In genomic region chr11:101230061-101230511, GRCm38 (mm10) we compare ENCODE assay signal across 8 mouse cellular contexts. TPM values are rescaled to one million over a fixed set of nuclear protein-coding genes. Genes with fewer than 3 reads are reported as not detected.
DNase-seq lines count a peak whose midpoint lies in the region; ATAC-seq and TF ChIP-seq lines count a peak whose summit lies in the region.

No protein-coding gene starts in this region.

- DNase-seq in kidney, adult 11 months: no peak
- DNase-seq in hindbrain, embryonic 10.5 days (ENCODE audit: low spot score): no peak
- no peak for DNase-seq in liver, postnatal 0 days
- DNase-seq in thymus, postnatal 14 days: no peak
- no peak for DNase-seq in right cerebral cortex, postnatal 14 days
- no peak for DNase-seq in T-cell, adult 2 months (ENCODE audit: low spot score)

- no peak for TF ChIP-seq CTCF in liver, postnatal 0 days (IDR thresholded peaks at IDR 0.05; ENCODE audit: low read depth)

- no peak for TF ChIP-seq EP300 in liver, postnatal 0 days (IDR thresholded peaks at IDR 0.05; ENCODE audit: low read depth)

- 19% methylated on average over 2 of the region's 2 CpGs for WGBS in kidney, embryonic 16.5 days
- 26% methylated on average over 2 of the region's 2 CpGs for WGBS in forebrain, embryonic 16.5 days
- 25% methylated on average over 2 of the region's 2 CpGs for WGBS in hindbrain, embryonic 10.5 days
- 45% methylated on average over 2 of the region's 2 CpGs for WGBS in liver, postnatal 0 days (ENCODE audit: insufficient replicate concordance)

- H3K4me1 ChIP-seq in kidney, embryonic 16.5 days (ENCODE audit: insufficient read depth, low read length): peaks cover 51% of the 10 kb centered on the region
- H3K4me1 ChIP-seq in forebrain, embryonic 16.5 days (replicated peaks; ENCODE audit: control insufficient read depth, insufficient read depth, low read length): peaks cover 26% of the 10 kb centered on the region
- peaks cover 48% of the 10 kb centered on the region for H3K4me1 ChIP-seq in hindbrain, embryonic 10.5 days (replicated peaks)
- peaks cover 12% of the 10 kb centered on the region for H3K4me1 ChIP-seq in liver, postnatal 0 days (ENCODE audit: insufficient read depth)

- H3K36me3 ChIP-seq in kidney, embryonic 16.5 days (ENCODE audit: insufficient read depth, low read length): no peaks in the 10 kb centered on the region
- H3K36me3 ChIP-seq in forebrain, embryonic 16.5 days (ENCODE audit: control insufficient read depth, insufficient read depth): no peaks in the 10 kb centered on the region
- H3K36me3 ChIP-seq in hindbrain, embryonic 10.5 days: no peaks in the 10 kb centered on the region
- no peaks in the 10 kb centered on the region for H3K36me3 ChIP-seq in liver, postnatal 0 days (replicated peaks; ENCODE audit: insufficient read depth, low read length)

- H3K4me3 ChIP-seq in kidney, embryonic 16.5 days (ENCODE audit: low read length): no peak overlapping the region
- H3K4me3 ChIP-seq in forebrain, embryonic 16.5 days (replicated peaks; ENCODE audit: low read length): no peak overlapping the region
- H3K4me3 ChIP-seq in hindbrain, embryonic 10.5 days: 0 out of 2 replicates have a peak overlapping the region, but pooled peaks have one; percentile 13
- H3K4me3 ChIP-seq in liver, postnatal 0 days (ENCODE audit: low read depth, low read length): no peak overlapping the region

- H3K27ac ChIP-seq in kidney, embryonic 16.5 days (ENCODE audit: low read length): peak overlapping the region; percentile 99
- H3K27ac ChIP-seq in forebrain, embryonic 16.5 days (ENCODE audit: low read length): peak overlapping the region; percentile 37
- H3K27ac ChIP-seq in hindbrain, embryonic 10.5 days: peak overlapping the region; percentile 86
- 0 out of 2 replicates have a peak overlapping the region, but pooled peaks have one; percentile 51 for H3K27ac ChIP-seq in liver, postnatal 0 days (ENCODE audit: low read depth)

- H3K9me3 ChIP-seq in kidney, embryonic 16.5 days (ENCODE audit: low read length): no peaks in the 10 kb centered on the region
- no peaks in the 10 kb centered on the region for H3K9me3 ChIP-seq in forebrain, embryonic 16.5 days (ENCODE audit: control insufficient read depth, low read length)
- no peaks in the 10 kb centered on the region for H3K9me3 ChIP-seq in hindbrain, embryonic 10.5 days
- no peaks in the 10 kb centered on the region for H3K9me3 ChIP-seq in liver, postnatal 0 days (ENCODE audit: low read length)

- H3K27me3 ChIP-seq in kidney, embryonic 16.5 days (ENCODE audit: insufficient read depth, low read length): no peaks in the 10 kb centered on the region
- no peaks in the 10 kb centered on the region for H3K27me3 ChIP-seq in forebrain, embryonic 16.5 days (replicated peaks; ENCODE audit: control insufficient read depth, insufficient read depth, low read length)
- H3K27me3 ChIP-seq in hindbrain, embryonic 10.5 days (ENCODE audit: insufficient read depth, poor library complexity, severe bottlenecking): peaks cover 9% of the 10 kb centered on the region; the same call in 1 of the 2 replicates
- H3K27me3 ChIP-seq in liver, postnatal 0 days (ENCODE audit: insufficient read depth, low read length): 0 out of 2 replicates have a peak, but pooled peaks cover 4% of the 10 kb centered on the region

- ATAC-seq in kidney, embryonic 16.5 days (ENCODE audit: low FRiP score, low TSS enrichment): no peak
- no peak for ATAC-seq in forebrain, embryonic 16.5 days
- ATAC-seq in liver, postnatal 0 days: no peak

- H3K9ac ChIP-seq in kidney, embryonic 16.5 days (replicated peaks; ENCODE audit: low read length): no peak overlapping the region
- no peak overlapping the region for H3K9ac ChIP-seq in forebrain, embryonic 16.5 days (replicated peaks; ENCODE audit: low read depth, low read length)
- H3K9ac ChIP-seq in liver, postnatal 0 days (replicated peaks): no peak overlapping the region

- H3K4me2 ChIP-seq in kidney, embryonic 16.5 days (replicated peaks; ENCODE audit: low read depth, low read length): peak overlapping the region; percentile 53
- no peak overlapping the region; the same call in 1 of the 2 replicates for H3K4me2 ChIP-seq in forebrain, embryonic 16.5 days (ENCODE audit: low read length)
- H3K4me2 ChIP-seq in liver, postnatal 0 days (ENCODE audit: low read depth, low read length): no peak overlapping the region

RNA-seq across cellular contexts. Expression of gene Ezh1, which starts 3.8 kb away (rescaled TPM):
- polyA plus RNA-seq in kidney, embryonic 16.5 days (2015; fragmentation: Nextera tagmentation; extraction: Ambion mirVana): 25.1 and 29.5 TPM in 2 replicates
- 24.8 and 27.0 TPM in 2 replicates for polyA plus RNA-seq in forebrain, embryonic 16.5 days (2015; fragmentation: Nextera tagmentation; extraction: Ambion mirVana)
- polyA plus RNA-seq in hindbrain, embryonic 10.5 days (2016; fragmentation: Nextera tagmentation; extraction: Ambion mirVana): 13.1 TPM in 2 replicates
- polyA plus RNA-seq in liver, postnatal 0 days (2015; fragmentation: Nextera tagmentation; extraction: Ambion mirVana): 4.2 and 5.0 TPM in 2 replicates

RNA-seq across cellular contexts. Expression of gene Ramp2, which starts 15.7 kb away (rescaled TPM):
- 246 and 270 TPM in 2 replicates for polyA plus RNA-seq in kidney, embryonic 16.5 days (2015; fragmentation: Nextera tagmentation; extraction: Ambion mirVana)
- 67.4 and 72.0 TPM in 2 replicates for polyA plus RNA-seq in forebrain, embryonic 16.5 days (2015; fragmentation: Nextera tagmentation; extraction: Ambion mirVana)
- polyA plus RNA-seq in hindbrain, embryonic 10.5 days (2016; fragmentation: Nextera tagmentation; extraction: Ambion mirVana): 63.9 and 72.3 TPM in 2 replicates
- polyA plus RNA-seq in liver, postnatal 0 days (2015; fragmentation: Nextera tagmentation; extraction: Ambion mirVana): 34.8 and 38.4 TPM in 2 replicates

RNA-seq across cellular contexts. Expression of gene Vps25, which starts 23.4 kb away (rescaled TPM):
- 154 TPM in 2 replicates for polyA plus RNA-seq in kidney, embryonic 16.5 days (2015; fragmentation: Nextera tagmentation; extraction: Ambion mirVana)
- polyA plus RNA-seq in forebrain, embryonic 16.5 days (2015; fragmentation: Nextera tagmentation; extraction: Ambion mirVana): 91.1 and 93.3 TPM in 2 replicates
- 135 TPM in 2 replicates for polyA plus RNA-seq in hindbrain, embryonic 10.5 days (2016; fragmentation: Nextera tagmentation; extraction: Ambion mirVana)
- 75.9 and 81.1 TPM in 2 replicates for polyA plus RNA-seq in liver, postnatal 0 days (2015; fragmentation: Nextera tagmentation; extraction: Ambion mirVana)

RNA-seq across cellular contexts. Expression of gene Wnk4, which starts 30.3 kb away (rescaled TPM):
- 30.5 and 39.5 TPM in 2 replicates for polyA plus RNA-seq in kidney, embryonic 16.5 days (2015; fragmentation: Nextera tagmentation; extraction: Ambion mirVana)
- 5.8 and 6.2 TPM in 2 replicates for polyA plus RNA-seq in forebrain, embryonic 16.5 days (2015; fragmentation: Nextera tagmentation; extraction: Ambion mirVana)
- 6.7 and 7.6 TPM in 2 replicates for polyA plus RNA-seq in hindbrain, embryonic 10.5 days (2016; fragmentation: Nextera tagmentation; extraction: Ambion mirVana)
- polyA plus RNA-seq in liver, postnatal 0 days (2015; fragmentation: Nextera tagmentation; extraction: Ambion mirVana): 1.6 and 2.2 TPM in 2 replicates

RNA-seq across cellular contexts. Expression of gene Cntd1, which starts 48.7 kb away (rescaled TPM):
- polyA plus RNA-seq in kidney, embryonic 16.5 days (2015; fragmentation: Nextera tagmentation; extraction: Ambion mirVana): 1.7 and 3.2 TPM in 2 replicates
- polyA plus RNA-seq in forebrain, embryonic 16.5 days (2015; fragmentation: Nextera tagmentation; extraction: Ambion mirVana): 0.91 TPM in 2 replicates
- polyA plus RNA-seq in hindbrain, embryonic 10.5 days (2016; fragmentation: Nextera tagmentation; extraction: Ambion mirVana): 0.95 and 1.9 TPM in 2 replicates
- 0.19 and 0.29 TPM in 2 replicates for polyA plus RNA-seq in liver, postnatal 0 days (2015; fragmentation: Nextera tagmentation; extraction: Ambion mirVana)

Comparison
In these comparisons a context has a peak if more than half of its experiments do, and no peak if none do; other contexts are left out.
1. H3K27ac ChIP-seq: peak in every context shown above with its lines; median percentile 99 in kidney, embryonic 16.5 days; 86 in hindbrain, embryonic 10.5 days; 51 in liver, postnatal 0 days; 37 in forebrain, embryonic 16.5 days.